Mouse (Mus musculus) hematopoietic stem cell, adult 5-6 weeks (primary cell): ENCODE measurements at regions not wholly inside any gene's neighbourhood (a gene's known extent, or its start where the extent isn't known, plus 50 kb on each side); places are given as distances from the start of the nearest gene placed in this dataset.

Source experiments
- ATAC-seq, 2 experiments: fragments of 125-278 bp in 1 of 2; replicated peaks in 1 of 2; 2 replicates each; pipeline ENCODE4 v1.8.0; 2016 to 2017; ENCODE audit warnings: inconsistent platforms in 2 of 2, mild to moderate bottlenecking in 2 of 2, moderate number of reproducible peaks in 2 of 2, low read depth in 1 of 2, moderate TSS enrichment in 1 of 2; ENCODE audit not compliant: low FRiP score in 2 of 2, poor library complexity in 2 of 2, severe bottlenecking in 2 of 2, insufficient read depth in 1 of 2, low TSS enrichment in 1 of 2

- peak; percentile 94 to 96 for ATAC-seq
These were observed 262.8 kb downstream of the Cxcl12 start for GRCm38 (mm10) chr6:117430876-117431781.

GRCm38 (mm10) chr6:117436851-117437250, 268.5 kb downstream of the Cxcl12 start:
- ATAC-seq = no peak

- 0 out of 4 replicates have a peak, but pooled peaks of 1 of the 2 experiments have one; percentile 12 for ATAC-seq
These were observed 269.2 kb downstream of the Cxcl12 start for GRCm38 (mm10) chr6:117437411-117438101.

DNA sequence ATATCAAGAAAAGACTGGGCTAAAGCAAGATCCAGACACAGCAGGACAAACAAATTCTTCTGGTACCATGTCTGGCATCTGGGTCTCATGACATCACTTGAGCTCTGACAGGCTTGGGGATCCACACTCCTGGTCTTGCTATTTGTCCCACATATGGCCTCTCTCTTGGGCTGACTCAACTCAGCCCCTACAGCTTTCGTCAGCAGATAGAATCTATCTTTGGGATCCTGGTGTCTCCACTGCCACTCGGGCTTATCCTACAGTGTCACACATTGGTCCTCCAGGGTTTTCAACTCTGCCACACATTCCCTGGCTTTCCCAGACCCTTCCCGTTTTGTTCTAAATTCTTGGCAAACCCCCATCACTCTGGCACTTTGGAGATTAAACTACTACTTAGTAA, 280.3 kb downstream of the Cxcl12 start:
- ATAC-seq = no peak

GRCm38 (mm10) chr6:117451001-117451400, 282.7 kb downstream of the Cxcl12 start:
- no peak for ATAC-seq

GRCm38 (mm10) chr6:117460193-117460592, 291.9 kb downstream of the Cxcl12 start:
- no peak for ATAC-seq

DNA sequence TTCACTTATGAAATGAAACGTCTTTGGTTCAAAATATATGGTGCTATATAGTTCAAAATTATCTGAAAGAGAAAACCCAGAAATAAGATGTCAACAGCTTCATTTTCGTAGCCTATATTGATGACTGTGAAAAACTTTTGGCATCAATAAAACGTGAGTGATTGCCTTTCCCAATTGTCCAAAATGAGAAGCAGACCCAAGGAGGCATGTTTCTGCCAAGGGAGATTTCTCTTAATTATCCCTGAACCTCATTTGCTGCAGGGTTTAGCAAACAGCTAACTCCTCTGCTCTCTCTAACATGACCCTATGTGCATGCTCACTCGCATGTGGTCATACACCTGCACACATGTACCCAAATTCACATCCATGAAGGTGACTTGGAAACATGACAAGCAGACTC, 296.8 kb downstream of the Cxcl12 start:
- ATAC-seq = no peak

- ATAC-seq = no peak
These were observed 297.4 kb downstream of the Cxcl12 start for GRCm38 (mm10) chr6:117465606-117466174.

DNA sequence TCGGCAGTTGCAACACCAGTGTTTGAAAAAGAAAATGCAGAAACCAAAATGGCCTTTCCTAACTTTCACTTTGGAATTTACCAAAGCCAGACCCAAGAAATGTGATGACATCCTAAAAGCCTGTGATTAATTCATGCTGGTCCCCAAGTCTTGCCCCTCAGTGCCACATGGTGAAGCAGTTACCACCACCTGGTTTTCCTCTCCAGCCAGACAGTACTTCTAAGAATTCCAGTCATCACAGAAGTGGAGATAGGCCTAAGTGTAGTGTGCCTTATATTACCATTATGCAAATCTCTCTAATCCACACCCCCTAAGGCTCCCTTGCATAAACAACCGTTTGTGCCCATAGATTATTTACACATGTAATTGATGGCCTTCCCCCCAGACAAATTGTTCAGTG, 311.0 kb downstream of the Cxcl12 start:
- ATAC-seq = no peak

- ATAC-seq = no peak
These were observed 312.1 kb downstream of the Cxcl12 start for GRCm38 (mm10) chr6:117480396-117480795.

- no peak for ATAC-seq
These were observed 320.8 kb downstream of the Cxcl12 start for GRCm38 (mm10) chr6:117489161-117489560.

DNA sequence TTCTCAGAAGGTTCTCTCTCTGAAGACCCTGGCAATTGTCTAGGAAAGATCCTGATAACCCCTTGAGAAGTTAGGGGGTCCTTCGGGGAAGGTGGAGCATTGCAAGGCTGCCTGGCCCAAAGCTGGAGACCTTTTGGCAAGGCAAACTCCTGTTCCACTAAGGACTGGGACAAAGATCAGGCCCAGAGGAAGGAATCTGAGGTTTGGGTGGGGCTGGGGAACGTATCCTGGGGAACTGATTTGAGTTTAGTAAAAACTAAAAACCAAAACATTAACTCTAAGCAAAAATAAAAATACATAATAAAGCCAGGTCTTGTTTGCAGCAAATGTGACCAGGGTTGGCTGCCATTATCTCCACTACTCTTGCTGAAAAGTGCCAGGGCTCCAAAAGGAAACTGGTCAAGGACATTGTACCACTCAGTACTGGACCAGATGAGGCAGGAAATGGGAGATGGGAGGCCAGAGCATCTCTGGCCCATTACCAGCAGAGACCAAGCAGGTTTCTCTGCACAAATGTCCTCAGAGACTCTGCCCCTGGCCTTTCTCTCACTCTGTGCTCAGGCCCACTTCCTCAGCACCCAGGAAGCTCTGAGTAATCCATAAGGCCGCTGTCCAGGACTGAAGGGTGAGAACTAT, 321.5 kb downstream of the Cxcl12 start:
- no peak for ATAC-seq

GRCm38 (mm10) chr6:117494971-117495370, 326.6 kb downstream of the Cxcl12 start:
- no peak for ATAC-seq

- peak; percentile 56 to 65 for ATAC-seq
These were observed 329.0 kb downstream of the Cxcl12 start for GRCm38 (mm10) chr6:117497337-117497736.

DNA sequence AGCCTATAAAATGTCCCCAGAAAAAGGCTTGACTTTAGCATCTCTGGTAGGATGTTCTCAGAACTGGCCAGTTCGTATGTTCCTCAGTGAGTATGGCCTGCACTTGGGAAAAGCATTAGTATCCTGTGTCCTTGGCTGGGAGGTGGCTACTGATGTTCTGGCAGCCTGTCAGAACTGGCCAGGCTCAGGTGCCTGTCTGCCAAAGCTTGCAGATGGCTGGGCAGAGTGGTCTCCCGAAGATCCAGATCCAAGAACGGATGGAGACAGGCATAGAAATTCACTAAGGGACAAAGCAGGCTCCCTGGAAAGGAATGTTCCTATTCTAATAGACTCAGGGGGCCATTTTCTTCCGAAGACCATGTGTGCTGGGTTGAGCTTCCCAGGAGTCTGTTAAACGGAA, 329.6 kb downstream of the Cxcl12 start:
- ATAC-seq = no peak

DNA sequence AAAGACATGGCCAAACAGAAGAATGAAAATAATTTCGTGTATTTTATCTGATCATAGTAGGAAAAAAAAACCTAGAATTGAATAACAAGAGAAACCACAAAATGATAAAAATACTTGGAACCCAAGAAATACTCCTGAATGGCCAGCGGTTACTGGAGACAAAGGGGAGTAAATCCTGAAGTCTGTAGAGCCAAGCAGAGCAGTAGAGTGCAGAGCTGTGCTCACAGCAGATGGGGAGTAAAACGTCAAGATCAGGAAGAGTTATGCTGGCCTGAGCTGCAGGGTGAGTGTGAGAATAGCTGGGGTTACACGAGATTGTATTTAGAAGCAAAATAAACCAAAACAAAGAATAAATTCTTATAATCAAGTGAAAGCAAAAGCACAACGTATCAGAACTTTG, 334.0 kb downstream of the Cxcl12 start:
- no peak for ATAC-seq

GRCm38 (mm10) chr6:117504771-117505170, 336.2 kb upstream of the Zfp637 start:
- no peak for ATAC-seq

DNA sequence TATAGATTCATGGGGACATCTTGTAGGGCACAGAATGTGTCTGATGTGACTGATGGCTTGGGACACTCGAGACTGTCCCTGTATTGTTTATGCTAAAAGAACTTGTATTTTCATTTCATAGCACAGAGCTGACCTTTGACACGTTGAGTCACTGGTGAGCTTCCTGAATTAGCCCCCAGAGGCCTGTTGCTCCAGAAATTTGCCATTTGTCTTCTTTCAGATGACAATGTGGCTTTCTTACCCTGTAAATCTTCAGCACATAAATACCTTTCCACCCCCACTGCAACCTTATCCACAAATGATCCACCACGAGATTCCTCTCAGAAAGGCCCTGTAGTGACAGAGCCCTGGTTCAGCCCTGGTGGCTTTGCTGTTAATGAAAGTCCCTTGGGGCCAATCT, 335.5 kb upstream of the Zfp637 start:
- ATAC-seq = no peak
